Mouse (Mus musculus): Measurements from ENCODE around the gene Cdadc1.

- TF ChIP-seq CTCF (IDR thresholded peaks at IDR 0.05; ENCODE audit: borderline replicate concordance, extremely low read depth, insufficient read depth, insufficient read length) (no peak), POLR2A (IDR thresholded peaks at IDR 0.05; ENCODE audit: borderline replicate concordance, extremely low read depth, insufficient read depth, insufficient read length, poor library complexity, severe bottlenecking) (no peak)
Observed at GRCm38 (mm10) chr14:59546162-59546880, 51.4 kb downstream of the Cdadc1 start.
